Mouse (Mus musculus): ENCODE measurements at regions not wholly inside any gene's neighbourhood (a gene's known extent, or its start where the extent isn't known, plus 50 kb on each side); places are given as distances from the start of the nearest gene placed in this dataset.

DNA sequence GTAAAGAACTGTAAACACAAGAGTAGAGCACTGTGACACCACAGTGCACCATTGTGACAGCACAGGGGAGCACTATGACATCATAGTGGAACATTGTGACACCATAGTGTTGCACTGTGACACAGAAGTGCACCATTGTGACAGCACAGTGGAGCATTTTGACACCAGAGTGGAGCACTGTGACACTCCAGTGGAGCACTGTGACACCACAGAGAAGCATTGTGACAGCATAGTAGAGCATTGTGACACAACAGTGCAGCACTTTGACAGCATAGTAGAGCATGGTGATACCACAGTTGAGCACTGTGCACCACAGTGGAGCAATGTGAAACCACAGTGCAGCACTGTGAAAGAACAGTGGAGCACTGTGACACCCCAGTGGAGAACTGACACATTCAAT is 2750.4 kb upstream of the Gm8797 start:
- 0 out of 2 replicates have a peak, but pooled peaks have one; percentile 22 for ATAC-seq (replicated peaks; ENCODE audit: insufficient number of reproducible peaks, low FRiP score, low TSS enrichment)
- Histone ChIP-seq H3K4me3 (ENCODE audit: low read depth, low read length) (no peak overlapping the region), H3K4me2 (no peak overlapping the region), H3K9ac (ENCODE audit: low read depth, low read length) (no peak overlapping the region), H3K27me3 (ENCODE audit: control insufficient read depth, insufficient read depth, low read length) (no peaks in the 10 kb centered on the region), H3K27ac (ENCODE audit: low read depth, low read length) (no peak overlapping the region), H3K4me1 (ENCODE audit: control insufficient read depth, insufficient read depth, low read length) (no peaks in the 10 kb centered on the region), H3K36me3 (ENCODE audit: control insufficient read depth, insufficient read depth, low read length) (no peaks in the 10 kb centered on the region), H3K9me3 (replicated peaks; ENCODE audit: control insufficient read depth, low read length) (peaks cover 46% of the 10 kb centered on the region)

DNA sequence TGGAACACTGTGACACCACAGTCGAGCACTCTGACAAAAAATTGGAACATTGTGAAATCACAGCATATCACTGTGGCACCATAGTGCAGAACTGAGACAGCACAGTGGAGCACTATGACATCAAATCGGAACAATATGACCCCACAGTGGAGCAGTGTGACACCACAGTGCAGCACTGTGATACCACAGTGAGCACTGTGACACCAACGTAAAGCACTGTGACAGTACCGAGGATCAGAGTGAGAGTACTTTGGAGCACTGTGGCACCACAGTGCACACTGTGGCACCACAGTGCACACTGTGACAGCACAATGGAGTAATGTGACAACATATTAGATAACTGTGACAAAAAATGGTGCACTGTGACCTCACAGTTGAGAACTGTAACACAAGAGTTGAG is 2749.4 kb upstream of the Gm8797 start:
- H3K27me3 ChIP-seq (ENCODE audit: control insufficient read depth, insufficient read depth, low read length) = no peaks in the 10 kb centered on the region
- H3K36me3 ChIP-seq (ENCODE audit: control insufficient read depth, insufficient read depth, low read length) = no peaks in the 10 kb centered on the region
- no peak overlapping the region for H3K9ac ChIP-seq (ENCODE audit: low read depth, low read length)
- WGBS (ENCODE audit: insufficient replicate concordance) = 67% methylated on average over 4 of the region's 4 CpGs
- H3K4me1 ChIP-seq (ENCODE audit: control insufficient read depth, insufficient read depth, low read length) = no peaks in the 10 kb centered on the region
- H3K9me3 ChIP-seq (replicated peaks; ENCODE audit: control insufficient read depth, low read length) = peaks cover 57% of the 10 kb centered on the region
- ATAC-seq (replicated peaks; ENCODE audit: insufficient number of reproducible peaks, low FRiP score, low TSS enrichment) = no peak
- H3K4me3 ChIP-seq (ENCODE audit: low read depth, low read length) = no peak overlapping the region
- no peak overlapping the region for H3K4me2 ChIP-seq
- H3K27ac ChIP-seq (ENCODE audit: low read depth, low read length) = no peak overlapping the region

DNA sequence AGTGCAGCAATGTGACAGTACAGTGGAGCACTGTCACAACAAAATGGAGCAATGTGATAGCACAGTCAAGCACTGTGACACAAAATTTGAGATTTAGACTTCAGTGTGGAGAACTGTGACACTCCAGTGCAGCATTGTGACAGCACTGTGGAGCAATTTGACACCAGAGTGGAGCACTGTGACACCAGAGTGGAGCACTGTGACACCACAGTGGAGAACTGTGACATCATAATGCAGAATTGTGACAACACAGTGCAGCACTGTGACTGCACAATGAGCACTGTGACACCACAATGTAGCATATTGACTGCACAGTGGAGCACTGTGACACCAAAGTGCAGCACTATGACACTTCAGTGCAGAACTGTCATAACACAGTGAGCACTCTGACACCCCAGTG is 2749.0 kb upstream of the Gm8797 start:
- ATAC-seq (replicated peaks; ENCODE audit: insufficient number of reproducible peaks, low FRiP score, low TSS enrichment) = peak; percentile 60; the same call in 1 of the 2 replicates
- no peaks in the 10 kb centered on the region for H3K4me1 ChIP-seq (ENCODE audit: control insufficient read depth, insufficient read depth, low read length)
- no peak overlapping the region for H3K4me3 ChIP-seq (ENCODE audit: low read depth, low read length)
- no peaks in the 10 kb centered on the region for H3K36me3 ChIP-seq (ENCODE audit: control insufficient read depth, insufficient read depth, low read length)
- H3K27ac ChIP-seq (ENCODE audit: low read depth, low read length) = no peak overlapping the region
- H3K4me2 ChIP-seq = no peak overlapping the region
- H3K27me3 ChIP-seq (ENCODE audit: control insufficient read depth, insufficient read depth, low read length) = no peaks in the 10 kb centered on the region
- no peak overlapping the region for H3K9ac ChIP-seq (ENCODE audit: low read depth, low read length)
- H3K9me3 ChIP-seq (replicated peaks; ENCODE audit: control insufficient read depth, low read length) = peaks cover 60% of the 10 kb centered on the region

DNA sequence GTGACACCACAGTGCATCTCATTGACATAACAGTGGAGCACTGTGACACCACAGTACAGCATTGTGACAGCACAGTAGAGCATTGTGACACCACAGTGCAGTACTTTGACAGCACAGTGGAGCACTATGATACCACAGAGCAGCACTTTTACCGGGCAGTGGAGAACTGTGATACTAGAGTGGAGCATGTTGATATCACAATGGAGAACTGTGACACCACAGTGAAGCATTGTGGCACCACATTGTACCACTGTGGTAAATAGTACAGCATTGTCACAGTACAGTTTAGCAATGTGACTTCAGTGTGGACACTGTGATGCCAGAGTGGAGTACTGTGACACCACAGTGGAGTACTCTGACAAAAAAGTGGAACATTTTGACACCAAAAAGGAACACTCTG is 2747.2 kb upstream of the Gm8797 start:
- Histone ChIP-seq H3K27me3 (ENCODE audit: control insufficient read depth, insufficient read depth, low read length) (no peaks in the 10 kb centered on the region), H3K9me3 (replicated peaks; ENCODE audit: control insufficient read depth, low read length) (peaks cover 78% of the 10 kb centered on the region), H3K4me2 (no peak overlapping the region), H3K9ac (ENCODE audit: low read depth, low read length) (no peak overlapping the region), H3K4me3 (ENCODE audit: low read depth, low read length) (no peak overlapping the region), H3K36me3 (ENCODE audit: control insufficient read depth, insufficient read depth, low read length) (no peaks in the 10 kb centered on the region), H3K27ac (ENCODE audit: low read depth, low read length) (no peak overlapping the region), H3K4me1 (ENCODE audit: control insufficient read depth, insufficient read depth, low read length) (no peaks in the 10 kb centered on the region)
- no peak for ATAC-seq (replicated peaks; ENCODE audit: insufficient number of reproducible peaks, low FRiP score, low TSS enrichment)
- 77% methylated on average over 1 of the region's 1 CpGs for WGBS (ENCODE audit: insufficient replicate concordance)

DNA sequence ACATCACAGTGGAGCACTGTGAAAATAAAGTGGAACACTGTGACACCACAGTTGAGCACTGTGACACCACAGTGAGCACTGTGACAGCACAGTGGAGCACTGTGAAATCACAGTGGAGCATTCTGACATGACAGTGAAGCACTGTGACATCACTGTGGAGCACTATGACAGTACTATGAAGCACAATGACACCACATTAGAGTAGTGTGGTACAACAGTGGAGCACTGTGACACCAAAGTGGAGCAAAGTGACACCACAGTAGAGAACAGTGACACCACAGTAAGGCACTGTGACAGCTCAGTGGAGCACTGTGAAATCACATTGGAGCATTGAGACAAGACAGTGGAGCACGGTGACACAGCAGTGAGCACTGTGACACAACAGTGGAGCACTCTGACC is 2739.5 kb upstream of the Gm8797 start:
- no peaks in the 10 kb centered on the region for H3K36me3 ChIP-seq (ENCODE audit: control insufficient read depth, insufficient read depth, low read length)
- H3K4me3 ChIP-seq (ENCODE audit: low read depth, low read length) = no peak overlapping the region
- H3K4me1 ChIP-seq (ENCODE audit: control insufficient read depth, insufficient read depth, low read length) = no peaks in the 10 kb centered on the region
- H3K27me3 ChIP-seq (ENCODE audit: control insufficient read depth, insufficient read depth, low read length) = no peaks in the 10 kb centered on the region
- ATAC-seq (replicated peaks; ENCODE audit: insufficient number of reproducible peaks, low FRiP score, low TSS enrichment) = no peak
- WGBS (ENCODE audit: insufficient replicate concordance) = 68% methylated on average over 1 of the region's 1 CpGs
- H3K9me3 ChIP-seq (replicated peaks; ENCODE audit: control insufficient read depth, low read length) = peaks cover 86% of the 10 kb centered on the region
- H3K4me2 ChIP-seq = no peak overlapping the region
- H3K9ac ChIP-seq (ENCODE audit: low read depth, low read length) = no peak overlapping the region
- no peak overlapping the region for H3K27ac ChIP-seq (ENCODE audit: low read depth, low read length)

DNA sequence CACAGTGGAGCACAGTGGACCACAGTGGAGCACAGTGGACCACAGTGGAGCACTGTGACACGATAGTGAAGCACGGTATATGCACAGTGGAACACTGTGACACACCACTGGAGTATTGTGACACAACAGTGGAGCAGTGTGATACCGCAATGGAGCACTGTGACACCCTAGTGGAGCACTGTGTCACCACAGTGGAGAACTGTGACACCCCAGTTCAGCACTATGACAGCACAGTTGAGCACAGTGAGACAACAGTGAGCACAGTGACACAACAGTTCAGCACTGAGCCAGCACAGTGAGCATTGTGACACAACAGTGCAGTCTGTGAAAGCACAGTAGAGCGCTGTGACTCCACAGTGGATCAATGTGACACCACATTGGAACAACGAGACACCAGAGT is 2737.7 kb upstream of the Gm8797 start:
- H3K27me3 ChIP-seq (ENCODE audit: control insufficient read depth, insufficient read depth, low read length) = no peaks in the 10 kb centered on the region
- H3K9ac ChIP-seq (ENCODE audit: low read depth, low read length) = no peak overlapping the region
- H3K9me3 ChIP-seq (replicated peaks; ENCODE audit: control insufficient read depth, low read length) = peaks cover 77% of the 10 kb centered on the region
- H3K4me2 ChIP-seq = no peak overlapping the region
- 67% methylated on average over 5 of the region's 5 CpGs for WGBS (ENCODE audit: insufficient replicate concordance)
- ATAC-seq (replicated peaks; ENCODE audit: insufficient number of reproducible peaks, low FRiP score, low TSS enrichment) = no peak
- H3K4me3 ChIP-seq (ENCODE audit: low read depth, low read length) = no peak overlapping the region
- no peaks in the 10 kb centered on the region for H3K4me1 ChIP-seq (ENCODE audit: control insufficient read depth, insufficient read depth, low read length)
- H3K36me3 ChIP-seq (ENCODE audit: control insufficient read depth, insufficient read depth, low read length) = no peaks in the 10 kb centered on the region
- H3K27ac ChIP-seq (ENCODE audit: low read depth, low read length) = no peak overlapping the region

DNA sequence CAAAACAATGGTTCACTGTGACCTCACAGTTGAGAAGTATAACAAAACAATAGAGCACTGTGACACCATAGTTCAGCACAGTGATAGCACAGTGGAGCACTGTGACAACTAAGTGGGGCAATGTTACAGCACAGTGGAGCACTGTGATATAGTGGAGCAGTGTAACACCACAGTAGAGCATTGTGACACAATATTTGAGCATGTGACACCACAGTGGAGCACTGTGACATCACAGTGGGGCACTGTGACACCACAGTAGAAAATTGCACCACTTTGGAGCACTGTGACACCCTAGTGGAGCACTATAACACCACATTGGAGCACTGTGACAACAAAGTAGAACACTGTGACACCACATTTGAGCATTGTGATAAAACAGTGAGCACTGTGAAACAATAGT is 2735.6 kb upstream of the Gm8797 start:
- Histone ChIP-seq H3K27ac (ENCODE audit: low read depth, low read length) (no peak overlapping the region), H3K9me3 (replicated peaks; ENCODE audit: control insufficient read depth, low read length) (peaks cover 64% of the 10 kb centered on the region), H3K9ac (ENCODE audit: low read depth, low read length) (no peak overlapping the region), H3K27me3 (ENCODE audit: control insufficient read depth, insufficient read depth, low read length) (no peaks in the 10 kb centered on the region), H3K4me1 (ENCODE audit: control insufficient read depth, insufficient read depth, low read length) (no peaks in the 10 kb centered on the region), H3K4me2 (no peak overlapping the region), H3K4me3 (ENCODE audit: low read depth, low read length) (no peak overlapping the region), H3K36me3 (ENCODE audit: control insufficient read depth, insufficient read depth, low read length) (no peaks in the 10 kb centered on the region)
- ATAC-seq (replicated peaks; ENCODE audit: insufficient number of reproducible peaks, low FRiP score, low TSS enrichment) = no peak

DNA sequence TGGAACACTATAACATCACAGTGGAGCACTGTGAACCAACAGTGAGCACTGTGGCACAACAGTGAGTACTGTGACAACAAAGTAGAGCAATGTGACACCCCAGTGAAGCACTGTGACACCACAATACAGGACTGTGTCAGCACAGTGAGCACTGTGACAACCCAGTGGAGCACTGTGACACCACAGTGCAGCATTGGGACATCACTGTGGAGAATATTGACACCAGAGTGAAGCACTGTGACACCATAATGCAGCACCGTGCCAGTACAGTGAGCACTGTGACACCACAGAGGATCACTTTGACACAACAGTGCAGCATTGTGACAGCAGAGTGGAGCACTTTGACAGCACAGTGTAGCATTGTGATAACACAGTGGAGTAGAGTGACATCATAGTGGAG is 2734.0 kb upstream of the Gm8797 start:
- WGBS (ENCODE audit: insufficient replicate concordance) = 87% methylated on average over 1 of the region's 1 CpGs
- no peak overlapping the region for H3K4me3 ChIP-seq (ENCODE audit: low read depth, low read length)
- H3K9ac ChIP-seq (ENCODE audit: low read depth, low read length) = no peak overlapping the region
- ATAC-seq (replicated peaks; ENCODE audit: insufficient number of reproducible peaks, low FRiP score, low TSS enrichment) = no peak
- H3K27me3 ChIP-seq (ENCODE audit: control insufficient read depth, insufficient read depth, low read length) = no peaks in the 10 kb centered on the region
- H3K9me3 ChIP-seq (replicated peaks; ENCODE audit: control insufficient read depth, low read length) = peaks cover 56% of the 10 kb centered on the region
- H3K4me1 ChIP-seq (ENCODE audit: control insufficient read depth, insufficient read depth, low read length) = no peaks in the 10 kb centered on the region
- H3K27ac ChIP-seq (ENCODE audit: low read depth, low read length) = no peak overlapping the region
- no peaks in the 10 kb centered on the region for H3K36me3 ChIP-seq (ENCODE audit: control insufficient read depth, insufficient read depth, low read length)
- H3K4me2 ChIP-seq = no peak overlapping the region

DNA sequence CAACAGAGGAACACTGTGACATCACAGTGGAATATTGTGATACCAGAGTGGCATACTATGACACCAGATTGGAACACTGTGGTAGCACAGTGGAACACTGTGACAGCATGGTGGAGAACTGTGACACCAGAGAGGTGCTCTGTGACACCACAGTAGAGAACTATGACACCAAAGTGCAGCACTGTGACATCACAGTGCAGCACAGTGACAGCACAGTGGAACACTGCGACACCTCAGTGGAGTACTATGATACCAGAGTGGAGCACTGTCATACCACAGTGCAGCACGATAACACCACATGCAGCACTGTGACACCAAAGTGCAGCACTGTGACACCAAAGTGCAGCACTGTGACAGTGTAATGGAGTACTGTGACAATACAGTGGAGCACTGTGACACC is 2717.8 kb upstream of the Gm8797 start:
- Histone ChIP-seq H3K27ac (ENCODE audit: low read depth, low read length) (no peak overlapping the region), H3K9ac (ENCODE audit: low read depth, low read length) (no peak overlapping the region), H3K36me3 (ENCODE audit: control insufficient read depth, insufficient read depth, low read length) (no peaks in the 10 kb centered on the region), H3K4me3 (ENCODE audit: low read depth, low read length) (no peak overlapping the region), H3K27me3 (ENCODE audit: control insufficient read depth, insufficient read depth, low read length) (no peaks in the 10 kb centered on the region), H3K9me3 (replicated peaks; ENCODE audit: control insufficient read depth, low read length) (peaks cover 54% of the 10 kb centered on the region), H3K4me2 (no peak overlapping the region), H3K4me1 (ENCODE audit: control insufficient read depth, insufficient read depth, low read length) (no peaks in the 10 kb centered on the region)
- WGBS (ENCODE audit: insufficient replicate concordance) = 74% methylated on average over 2 of the region's 2 CpGs
- no peak for ATAC-seq (replicated peaks; ENCODE audit: insufficient number of reproducible peaks, low FRiP score, low TSS enrichment)

All from heart, embryonic 11.5 days (tissue).